Mouse (Mus musculus) cerebellum, postnatal 10 days (tissue): ENCODE measurements at regions not wholly inside any gene's neighbourhood (a gene's known extent, or its start where the extent isn't known, plus 50 kb on each side); places are given as distances from the start of the nearest gene placed in this dataset.

Experiments
- DNase-seq, 2 experiments: peaks; one replicate each; pipeline ENCODE4 v3.0.0; 2021; ENCODE audit warnings: mixed read lengths in 2 of 2

GRCm38 (mm10) chr4:9132356-9132755 lies 893.5 kb upstream of the Car8 start:
- DNase-seq: no peak

- DNase-seq: no peak
Measured at GRCm38 (mm10) chr4:9131610-9132009, 892.8 kb upstream of the Car8 start.

- DNase-seq: peak; percentile 84
Measured at GRCm38 (mm10) chr4:9125236-9125963, 886.6 kb upstream of the Car8 start.

- DNase-seq: no peak
Measured at GRCm38 (mm10) chr4:9124586-9125232, 885.9 kb upstream of the Car8 start.

- DNase-seq: no peak
Measured at GRCm38 (mm10) chr4:9124109-9124508, 885.3 kb upstream of the Car8 start.

GRCm38 (mm10) chr4:9123396-9124031 lies 884.7 kb upstream of the Car8 start:
- no peak for DNase-seq

GRCm38 (mm10) chr4:9122639-9123286 lies 883.9 kb upstream of the Car8 start:
- peak; percentile 48 to 63 for DNase-seq

GRCm38 (mm10) chr4:9116955-9117647 lies 878.3 kb upstream of the Car8 start:
- no peak for DNase-seq

- peak; percentile 51 to 58 for DNase-seq
Measured at GRCm38 (mm10) chr4:9115874-9116273, 877.0 kb upstream of the Car8 start.

- peak; percentile 67 to 68 for DNase-seq
Measured at GRCm38 (mm10) chr4:9113982-9114381, 875.1 kb upstream of the Car8 start.

- DNase-seq: peak in 1 of 2 experiments; percentile 57
Measured at GRCm38 (mm10) chr4:9110355-9110754, 871.5 kb upstream of the Car8 start.

- peak; percentile 89 to 92 for DNase-seq
Measured at GRCm38 (mm10) chr4:9107295-9107694, 868.5 kb upstream of the Car8 start.

- DNase-seq: peak; percentile 50 to 54
Measured at GRCm38 (mm10) chr4:9106778-9107177, 867.9 kb upstream of the Car8 start.

GRCm38 (mm10) chr4:9104657-9105056 lies 865.8 kb upstream of the Car8 start:
- no peak for DNase-seq

GRCm38 (mm10) chr4:9103958-9104357 lies 865.1 kb upstream of the Car8 start:
- DNase-seq: no peak

GRCm38 (mm10) chr4:9096809-9097700 lies 858.2 kb upstream of the Car8 start:
- peak; percentile 97 to 99 for DNase-seq

GRCm38 (mm10) chr4:9096274-9096673 lies 857.4 kb upstream of the Car8 start:
- DNase-seq: no peak

GRCm38 (mm10) chr4:9095646-9096045 lies 856.8 kb upstream of the Car8 start:
- DNase-seq: peak in 1 of 2 experiments; percentile 38

- peak; percentile 91 to 94 for DNase-seq
Measured at GRCm38 (mm10) chr4:9094522-9094921, 855.7 kb upstream of the Car8 start.

GRCm38 (mm10) chr4:9094076-9094475 lies 855.2 kb upstream of the Car8 start:
- no peak for DNase-seq

GRCm38 (mm10) chr4:9083526-9083925 lies 844.7 kb upstream of the Car8 start:
- no peak for DNase-seq
